Mouse (Mus musculus) bone marrow macrophage, adult 2 months (primary cell): ENCODE data around the gene Gemin4.

Experiments
- CTCF ChIP-seq: IDR thresholded peaks from 2 replicates; pipeline ENCODE4 v1.5.1; 2012; ENCODE audit warnings: low read depth, mild to moderate bottlenecking, low read length, moderate library complexity
- POLR2A ChIP-seq: IDR thresholded peaks from 2 replicates; pipeline ENCODE4 v1.6.1; 2012; ENCODE audit warnings: mild to moderate bottlenecking, low read depth, low read length, borderline replicate concordance

DNA sequence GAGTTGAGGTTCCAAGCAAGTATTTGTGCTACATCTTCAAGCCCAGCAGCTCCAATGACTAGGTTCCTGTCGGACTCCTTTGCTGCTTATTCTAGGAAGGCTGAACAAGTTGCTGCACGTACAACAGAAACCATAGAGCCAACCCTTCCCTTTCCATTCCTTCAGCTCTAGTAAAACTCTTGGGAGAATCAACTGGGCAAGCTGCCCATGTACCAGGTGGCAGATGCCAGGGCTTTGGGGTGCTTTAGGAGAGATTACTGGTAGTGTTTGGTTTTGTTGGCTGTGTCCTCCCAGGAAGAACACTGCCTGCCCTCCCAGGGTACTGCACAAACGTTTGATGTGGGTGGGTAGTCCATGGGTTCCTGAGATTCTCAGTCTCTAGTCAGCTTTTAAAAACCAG, 34.6 kb upstream of the Gemin4 start:
- TF ChIP-seq CTCF (no peak), POLR2A (no peak)
